Mouse (Mus musculus) olfactory bulb, adult 2 months (tissue): ENCODE results near the gene Fat3.

ENCODE experiments used
- CTCF ChIP-seq: fragments of 200-500 bp; IDR thresholded peaks from 2 replicates; pipeline ENCODE4 v1.5.1; 2012; ENCODE audit warnings: low read depth, mild to moderate bottlenecking, low read length, moderate library complexity; ENCODE audit not compliant: insufficient read depth
- POLR2A ChIP-seq: fragments of 200-500 bp; IDR thresholded peaks from 2 replicates; pipeline ENCODE4 v1.6.1; 2012; ENCODE audit warnings: mild to moderate bottlenecking, low read depth, low read length, moderate library complexity; ENCODE audit not compliant: insufficient read depth

GRCm38 (mm10) chr9:15916600-15916999, 584.5 kb downstream of the Fat3 start:
- TF ChIP-seq POLR2A, result no peak
- TF ChIP-seq CTCF, result no peak
